Mouse (Mus musculus): Measurements from ENCODE around the gene Fdps. TPM values are rescaled to one million over a fixed set of nuclear protein-coding genes. Genes with fewer than 3 reads are reported as not detected.
"Not testable (repeated sequence)": the region's sequence is repeated elsewhere in the genome, so short reads cannot be mapped to it uniquely, and the experiment has no call there.

Gene Fdps
- polyA plus RNA-seq, 1 experiment, result not detected

DNA sequence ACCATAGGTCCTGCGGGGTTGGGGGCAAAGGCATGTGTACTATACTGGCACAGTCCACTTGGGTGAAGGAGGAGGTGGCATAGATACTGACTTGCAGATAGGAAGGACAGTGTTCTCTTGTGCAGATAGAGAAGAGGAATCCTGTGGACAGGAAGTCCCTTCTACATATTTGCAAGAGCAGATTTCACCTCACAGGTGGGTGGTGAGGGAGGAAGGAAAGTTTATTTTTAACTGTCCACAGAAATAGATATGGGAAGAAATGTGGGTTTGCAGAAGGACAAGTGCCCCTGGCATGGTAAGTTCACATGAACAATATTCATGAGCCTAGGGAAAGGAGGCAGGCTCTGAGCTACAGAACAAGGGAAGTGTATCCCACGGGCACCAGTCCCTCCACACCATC is 17.6 kb downstream of the Fdps start:
- no peak overlapping the region for H3K27ac ChIP-seq (ENCODE audit: insufficient read depth, low read depth, low read length)
- peaks cover 13% of the 10 kb centered on the region for H3K4me1 ChIP-seq (ENCODE audit: control insufficient read depth, insufficient read depth, low read length)
- WGBS, result 70% methylated on average over 2 of the region's 2 CpGs
- no peak overlapping the region for H3K4me3 ChIP-seq (ENCODE audit: insufficient read depth, low read depth, low read length)
- TF ChIP-seq CTCF (IDR thresholded peaks at IDR 0.05; ENCODE audit: insufficient read depth, low read depth, low read length) (no peak), POLR2A (IDR thresholded peaks at IDR 0.05; ENCODE audit: insufficient read depth, low read depth, low read length) (no peak)

DNA sequence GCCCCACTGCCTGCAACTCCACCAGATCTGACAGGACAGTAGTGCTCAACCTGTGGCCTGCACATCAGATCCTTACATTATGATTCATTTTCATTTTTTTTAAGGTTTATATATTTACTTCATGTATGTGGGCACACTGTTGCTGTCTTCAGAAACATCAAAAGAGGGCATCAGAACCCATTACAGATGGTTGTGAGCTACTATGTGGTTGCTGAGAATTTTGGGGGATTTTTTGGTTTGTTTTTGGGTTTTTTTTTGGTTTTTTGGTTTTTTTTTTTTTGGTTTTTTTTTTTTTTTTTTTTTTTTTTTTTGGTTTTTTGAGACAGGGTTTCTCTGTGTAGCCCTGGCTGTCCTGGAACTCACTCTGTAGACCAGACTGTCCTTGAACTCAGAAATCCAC is 19.5 kb downstream of the Fdps start:
- not testable (repeated sequence) for H3K4me1 ChIP-seq (ENCODE audit: control insufficient read depth, insufficient read depth, low read length); H3K4me3 ChIP-seq (ENCODE audit: insufficient read depth, low read depth, low read length); H3K27ac ChIP-seq (ENCODE audit: insufficient read depth, low read depth, low read length)

DNA sequence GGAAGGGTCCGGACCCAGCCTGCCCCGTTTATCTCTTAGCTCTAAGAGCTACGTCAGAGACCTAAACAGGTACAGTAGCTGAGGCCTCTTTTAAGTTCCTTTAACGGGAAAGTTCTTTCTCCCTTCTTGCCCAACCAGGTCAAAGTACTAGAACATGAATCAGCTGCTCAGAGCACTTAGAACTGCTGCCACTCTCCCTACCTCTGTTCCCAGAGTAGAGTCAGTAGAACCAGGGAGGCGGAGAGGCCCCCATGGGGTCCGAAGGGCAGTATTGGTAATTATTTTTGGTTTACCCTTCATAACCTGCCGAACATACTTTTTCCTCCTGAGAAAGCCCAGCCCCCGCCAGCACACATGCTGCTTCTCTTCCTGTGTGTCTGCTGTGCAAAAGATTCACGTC is 24.4 kb downstream of the Fdps start:
- no peak overlapping the region for H3K4me3 ChIP-seq (ENCODE audit: insufficient read depth, low read depth, low read length)
- 85% methylated on average over 9 of the region's 9 CpGs for WGBS
- H3K4me1 ChIP-seq (ENCODE audit: control insufficient read depth, insufficient read depth, low read length), result no peaks in the 10 kb centered on the region
- TF ChIP-seq CTCF (IDR thresholded peaks at IDR 0.05; ENCODE audit: insufficient read depth, low read depth, low read length) (no peak), POLR2A (IDR thresholded peaks at IDR 0.05; ENCODE audit: insufficient read depth, low read depth, low read length) (no peak)
- no peak overlapping the region for H3K27ac ChIP-seq (ENCODE audit: insufficient read depth, low read depth, low read length)

- Histone ChIP-seq H3K4me3 (ENCODE audit: insufficient read depth, low read depth, low read length) (no peak overlapping the region), H3K27ac (ENCODE audit: insufficient read depth, low read depth, low read length) (no peak overlapping the region), H3K4me1 (ENCODE audit: control insufficient read depth, insufficient read depth, low read length) (no peaks in the 10 kb centered on the region)
- TF ChIP-seq CTCF (IDR thresholded peaks at IDR 0.05; ENCODE audit: insufficient read depth, low read depth, low read length), result no peak
- no peak for TF ChIP-seq POLR2A (IDR thresholded peaks at IDR 0.05; ENCODE audit: insufficient read depth, low read depth, low read length)
Measured at GRCm38 (mm10) chr3:89067265-89067664, 34.5 kb downstream of the Fdps start.

DNA sequence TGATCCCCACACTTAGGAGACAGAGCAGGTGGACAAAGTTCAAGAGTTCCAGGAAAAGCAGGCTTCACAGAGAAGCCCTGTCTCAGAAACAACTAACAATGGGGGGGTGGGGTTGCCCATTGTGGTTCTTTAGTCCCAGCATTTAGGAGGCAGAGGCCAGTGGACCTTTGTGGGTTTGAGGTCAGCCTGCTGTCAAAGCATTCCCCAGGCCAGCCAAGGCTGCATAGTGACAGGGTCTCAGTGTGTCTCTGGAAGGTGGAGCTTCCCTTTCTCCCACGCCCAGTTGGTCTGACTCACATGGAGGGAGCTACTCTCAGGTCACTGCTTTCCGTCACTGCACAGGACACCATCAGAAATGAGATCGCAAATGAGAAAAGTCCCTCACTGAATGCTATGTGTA is 40.1 kb downstream of the Fdps start:
- no peaks in the 10 kb centered on the region; the same call in 1 of the 2 replicates for H3K4me1 ChIP-seq (ENCODE audit: control insufficient read depth, insufficient read depth, low read length)
- H3K4me3 ChIP-seq (ENCODE audit: insufficient read depth, low read depth, low read length), result no peak overlapping the region
- no peak overlapping the region for H3K27ac ChIP-seq (ENCODE audit: insufficient read depth, low read depth, low read length)
- no peak for TF ChIP-seq POLR2A (IDR thresholded peaks at IDR 0.05; ENCODE audit: insufficient read depth, low read depth, low read length)
- TF ChIP-seq CTCF (IDR thresholded peaks at IDR 0.05; ENCODE audit: insufficient read depth, low read depth, low read length), result no peak
- 73% methylated on average over 3 of the region's 3 CpGs for WGBS

GRCm38 (mm10) chr3:89058783-89059182 is 43.0 kb downstream of the Fdps start:
- H3K4me1 ChIP-seq (ENCODE audit: control insufficient read depth, insufficient read depth, low read length), result no peaks in the 10 kb centered on the region; the same call in 1 of the 2 replicates
- no peak overlapping the region for H3K27ac ChIP-seq (ENCODE audit: insufficient read depth, low read depth, low read length)
- TF ChIP-seq POLR2A (IDR thresholded peaks at IDR 0.05; ENCODE audit: insufficient read depth, low read depth, low read length), result no peak
- no peak for TF ChIP-seq CTCF (IDR thresholded peaks at IDR 0.05; ENCODE audit: insufficient read depth, low read depth, low read length)
- 66% methylated on average over 3 of the region's 3 CpGs for WGBS
- H3K4me3 ChIP-seq (ENCODE audit: insufficient read depth, low read depth, low read length), result no peak overlapping the region

- TF ChIP-seq CTCF (IDR thresholded peaks at IDR 0.05; ENCODE audit: insufficient read depth, low read depth, low read length) (no peak), POLR2A (IDR thresholded peaks at IDR 0.05; ENCODE audit: insufficient read depth, low read depth, low read length) (no peak)
- 89% methylated on average over 9 of the region's 9 CpGs for WGBS
- Histone ChIP-seq H3K4me3 (ENCODE audit: insufficient read depth, low read depth, low read length) (no peak overlapping the region), H3K27ac (ENCODE audit: insufficient read depth, low read depth, low read length) (no peak overlapping the region), H3K4me1 (ENCODE audit: control insufficient read depth, insufficient read depth, low read length) (no peaks in the 10 kb centered on the region; the same call in 1 of the 2 replicates)
Measured at GRCm38 (mm10) chr3:89058361-89058760, 43.4 kb downstream of the Fdps start.

Other genes with a start within 250 kb of the Fdps start
- 208 TPM in 1 of 2 replicates, not detected in the other for gene Msto1, start 188.0 kb downstream of the Fdps start, polyA plus RNA-seq (2012; ENCODE audit: insufficient read depth, insufficient read length, low replicate concordance, missing spikeins)
- gene Ash1l, start 151.3 kb downstream of the Fdps start, polyA plus RNA-seq (2012; ENCODE audit: insufficient read depth, insufficient read length, low replicate concordance, missing spikeins), result 107 TPM in 1 of 2 replicates, not detected in the other
- gene Dap3, start 150.8 kb downstream of the Fdps start, polyA plus RNA-seq (2012; ENCODE audit: insufficient read depth, insufficient read length, low replicate concordance, missing spikeins), result not detected in 2 replicates
- not detected in 2 replicates for gene Rusc1, start 8.6 kb downstream of the Fdps start, polyA plus RNA-seq (2012; ENCODE audit: insufficient read depth, insufficient read length, low replicate concordance, missing spikeins)
- gene Gm43738, start 860 bp downstream of the Fdps start, polyA plus RNA-seq (2012; ENCODE audit: insufficient read depth, insufficient read length, low replicate concordance, missing spikeins), result not detected in 2 replicates
- not detected in 2 replicates for gene Pklr, start 34.2 kb upstream of the Fdps start, polyA plus RNA-seq (2012; ENCODE audit: insufficient read depth, insufficient read length, low replicate concordance, missing spikeins)
- not detected in 2 replicates for gene Hcn3, start 58.2 kb upstream of the Fdps start, polyA plus RNA-seq (2012; ENCODE audit: insufficient read depth, insufficient read length, low replicate concordance, missing spikeins)
- not detected in 2 replicates for gene Clk2, start 62.8 kb upstream of the Fdps start, polyA plus RNA-seq (2012; ENCODE audit: insufficient read depth, insufficient read length, low replicate concordance, missing spikeins)
- gene Scamp3, start 75.5 kb upstream of the Fdps start, polyA plus RNA-seq (2012; ENCODE audit: insufficient read depth, insufficient read length, low replicate concordance, missing spikeins), result not detected in 2 replicates
- gene Fam189b, start 81.2 kb upstream of the Fdps start, polyA plus RNA-seq (2012; ENCODE audit: insufficient read depth, insufficient read length, low replicate concordance, missing spikeins), result not detected in 2 replicates
- gene Gba, start 101.0 kb upstream of the Fdps start, polyA plus RNA-seq (2012; ENCODE audit: insufficient read depth, insufficient read length, low replicate concordance, missing spikeins), result not detected in 2 replicates
- gene Thbs3, start 113.2 kb upstream of the Fdps start, polyA plus RNA-seq (2012; ENCODE audit: insufficient read depth, insufficient read length, low replicate concordance, missing spikeins), result not detected in 2 replicates
- not detected in 2 replicates for gene Mtx1, start 125.1 kb upstream of the Fdps start, polyA plus RNA-seq (2012; ENCODE audit: insufficient read depth, insufficient read length, low replicate concordance, missing spikeins)
- gene Muc1, start 127.1 kb upstream of the Fdps start, polyA plus RNA-seq (2012; ENCODE audit: insufficient read depth, insufficient read length, low replicate concordance, missing spikeins), result not detected in 2 replicates
- gene Krtcap2, start 144.0 kb upstream of the Fdps start, polyA plus RNA-seq (2012; ENCODE audit: insufficient read depth, insufficient read length, low replicate concordance, missing spikeins), result not detected in 2 replicates
- not detected in 2 replicates for gene Trim46, start 144.3 kb upstream of the Fdps start, polyA plus RNA-seq (2012; ENCODE audit: insufficient read depth, insufficient read length, low replicate concordance, missing spikeins)
- not detected in 2 replicates for gene Dpm3, start 157.4 kb upstream of the Fdps start, polyA plus RNA-seq (2012; ENCODE audit: insufficient read depth, insufficient read length, low replicate concordance, missing spikeins)
- gene Slc50a1, start 168.6 kb upstream of the Fdps start, polyA plus RNA-seq (2012; ENCODE audit: insufficient read depth, insufficient read length, low replicate concordance, missing spikeins), result not detected in 2 replicates
- not detected in 2 replicates for gene Efna1, start 179.2 kb upstream of the Fdps start, polyA plus RNA-seq (2012; ENCODE audit: insufficient read depth, insufficient read length, low replicate concordance, missing spikeins)
- not detected in 2 replicates for gene Efna3, start 221.0 kb upstream of the Fdps start, polyA plus RNA-seq (2012; ENCODE audit: insufficient read depth, insufficient read length, low replicate concordance, missing spikeins)
- not detected in 2 replicates for gene Efna4, start 236.1 kb upstream of the Fdps start, polyA plus RNA-seq (2012; ENCODE audit: insufficient read depth, insufficient read length, low replicate concordance, missing spikeins)
- not detected in 2 replicates for gene Adam15, start 248.0 kb upstream of the Fdps start, polyA plus RNA-seq (2012; ENCODE audit: insufficient read depth, insufficient read length, low replicate concordance, missing spikeins)

Measured in olfactory bulb, adult 2 months (tissue).